Mouse (Mus musculus) intestine, embryonic 14.5 days (tissue): ENCODE results near the gene Matn1. TPM values are rescaled to one million over a fixed set of nuclear protein-coding genes. Genes with fewer than 3 reads are reported as not detected.

Source experiments
- ATAC-seq: fragments of 200-750 bp; cut with Nextera tagmentation; replicated peaks from 2 replicates; pipeline ENCODE4 v1.8.0; 2017; ENCODE audit warnings: low read depth, moderate number of reproducible peaks, moderate TSS enrichment, moderate library complexity; ENCODE audit not compliant: low FRiP score, low TSS enrichment
- DNase-seq: peaks from one replicate; pipeline ENCODE4 v3.0.0-alpha.2; 2018; ENCODE audit warnings: low spot score
- H3K27ac ChIP-seq: fragments of 300-500 bp; sonication (generic); 2 replicates; pipeline ENCODE4 v1.5.1; 2014; ENCODE audit warnings: low read depth, mild to moderate bottlenecking, control low read depth
- H3K27me3 ChIP-seq: fragments of 300-500 bp; sonication (generic); replicated peaks from 2 replicates; pipeline ENCODE4 v1.6.1; 2014; ENCODE audit warnings: low read length, control low read depth; ENCODE audit not compliant: control insufficient read depth, insufficient read depth
- H3K36me3 ChIP-seq: fragments of 300-500 bp; sonication (generic); 2 replicates; pipeline ENCODE4 v1.6.1; 2014; ENCODE audit warnings: low read length, control low read depth; ENCODE audit not compliant: control insufficient read depth, insufficient read depth
- H3K4me1 ChIP-seq: fragments of 300-500 bp; sonication (generic); replicated peaks from 2 replicates; pipeline ENCODE4 v1.6.1; 2014; ENCODE audit warnings: low read length, control low read depth, mixed read lengths; ENCODE audit not compliant: control insufficient read depth, insufficient read depth
- H3K4me2 ChIP-seq: fragments of 300-500 bp; sonication (generic); 2 replicates; pipeline ENCODE4 v1.6.1; 2014; ENCODE audit warnings: low read length
- H3K4me3 ChIP-seq: fragments of 300-500 bp; sonication (generic); 2 replicates; pipeline ENCODE4 v1.5.1; 2014; ENCODE audit warnings: low read depth, low read length, control low read depth, mixed read lengths
- H3K9ac ChIP-seq: fragments of 300-500 bp; sonication (generic); 2 replicates; pipeline ENCODE4 v1.6.1; 2014; ENCODE audit warnings: mild to moderate bottlenecking, low read length
- H3K9me3 ChIP-seq: fragments of 300-500 bp; sonication (generic); 2 replicates; pipeline ENCODE4 v1.6.1; 2016; ENCODE audit warnings: low read length, control low read depth; ENCODE audit not compliant: control insufficient read depth
- WGBS: fragments of 180-500 bp; shearing (Covaris S2); extraction: QIAGEN DNeasy Blood & Tissue Kit; methylation state at CpG from one replicate; pipeline ENCODE4 v1.1.7; 2014; 5-methylcytosine and 5-hydroxymethylcytosine counted together
- polyA plus RNA-seq: library from polyadenylated mRNA; unstranded; fragments of >200 nt; fragmentation: Nextera tagmentation; extraction: Ambion mirVana; gene quantifications from 2 replicates; pipeline ENCODE4 v1.2.1, GENCODE M21; 2014

Gene Matn1
- polyA plus RNA-seq, 1 experiment from 2014 or later: not detected

DNA sequence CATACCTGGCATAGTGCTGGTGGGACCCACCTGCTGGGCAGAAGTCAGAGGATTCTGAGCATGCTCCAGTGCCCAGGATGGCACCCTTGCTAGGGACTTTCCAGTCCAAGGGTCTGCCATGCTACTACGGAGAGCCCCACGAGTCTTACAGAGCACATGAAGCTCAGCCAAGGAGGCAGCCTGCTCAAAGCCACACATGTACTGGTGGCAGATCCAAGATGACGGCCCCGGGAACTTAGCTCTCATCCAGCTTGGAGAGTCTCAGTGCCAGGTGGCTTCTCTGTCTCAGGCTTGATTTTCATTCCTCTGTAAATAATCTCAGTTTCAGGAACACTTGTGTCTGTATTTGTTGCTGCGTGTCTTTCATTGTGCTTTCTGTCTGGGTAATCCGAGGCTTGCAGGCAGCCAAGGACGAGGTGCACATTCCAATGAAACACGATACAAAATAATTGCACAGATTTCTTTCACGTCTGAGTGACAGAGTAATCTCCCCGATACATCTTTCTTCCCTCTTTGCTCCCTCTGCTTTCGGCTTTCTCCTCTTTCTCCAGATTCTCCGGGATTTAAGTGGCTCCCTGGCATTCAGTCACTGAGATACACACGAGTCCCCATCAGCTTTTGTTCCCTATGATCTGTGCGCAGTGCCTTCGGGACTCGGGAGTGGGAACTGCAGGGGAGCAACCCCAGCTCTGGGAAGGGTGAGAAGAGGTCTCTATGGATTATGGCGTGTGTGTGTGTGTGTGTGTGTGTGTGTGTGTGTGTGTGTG is 40.4 kb downstream of the Matn1 start:
- Histone ChIP-seq H3K27me3 (no peaks in the 10 kb centered on the region), H3K4me3 (no peak overlapping the region), H3K9me3 (no peaks in the 10 kb centered on the region), H3K4me1 (no peaks in the 10 kb centered on the region), H3K4me2 (no peak overlapping the region), H3K36me3 (no peaks in the 10 kb centered on the region), H3K27ac (no peak overlapping the region), H3K9ac (no peak overlapping the region)
- 69% methylated on average over 17 of the region's 17 CpGs for WGBS
- no peak for ATAC-seq
- no peak for DNase-seq

DNA sequence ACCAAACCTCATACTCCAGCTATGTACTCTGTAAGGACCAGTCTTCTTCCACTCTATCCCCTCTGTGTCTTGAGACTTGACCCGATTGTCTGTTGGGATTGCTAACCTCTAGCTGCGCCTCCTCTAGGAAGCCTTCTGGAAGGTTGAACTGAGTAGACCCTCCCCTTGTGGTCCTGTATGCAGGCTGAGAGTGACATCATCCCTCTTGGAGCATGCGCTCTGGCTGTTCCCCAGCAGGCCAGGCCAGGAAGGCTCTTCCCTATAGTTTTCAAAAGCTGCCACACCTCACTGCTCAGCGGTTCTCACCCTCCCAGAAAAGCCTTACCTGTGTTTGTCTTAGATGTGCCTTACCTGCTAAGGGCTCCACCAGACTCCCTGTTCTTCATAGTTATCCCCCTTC is 42.9 kb downstream of the Matn1 start:
- H3K4me2 ChIP-seq: no peak overlapping the region
- H3K9ac ChIP-seq: no peak overlapping the region
- no peak overlapping the region for H3K4me3 ChIP-seq
- 74% methylated on average over 4 of the region's 4 CpGs for WGBS
- ATAC-seq (no peak), DNase-seq (no peak)
- H3K4me1 ChIP-seq: no peaks in the 10 kb centered on the region
- H3K27me3 ChIP-seq: no peaks in the 10 kb centered on the region
- no peaks in the 10 kb centered on the region for H3K36me3 ChIP-seq
- H3K27ac ChIP-seq: no peak overlapping the region
- H3K9me3 ChIP-seq: no peaks in the 10 kb centered on the region

DNA sequence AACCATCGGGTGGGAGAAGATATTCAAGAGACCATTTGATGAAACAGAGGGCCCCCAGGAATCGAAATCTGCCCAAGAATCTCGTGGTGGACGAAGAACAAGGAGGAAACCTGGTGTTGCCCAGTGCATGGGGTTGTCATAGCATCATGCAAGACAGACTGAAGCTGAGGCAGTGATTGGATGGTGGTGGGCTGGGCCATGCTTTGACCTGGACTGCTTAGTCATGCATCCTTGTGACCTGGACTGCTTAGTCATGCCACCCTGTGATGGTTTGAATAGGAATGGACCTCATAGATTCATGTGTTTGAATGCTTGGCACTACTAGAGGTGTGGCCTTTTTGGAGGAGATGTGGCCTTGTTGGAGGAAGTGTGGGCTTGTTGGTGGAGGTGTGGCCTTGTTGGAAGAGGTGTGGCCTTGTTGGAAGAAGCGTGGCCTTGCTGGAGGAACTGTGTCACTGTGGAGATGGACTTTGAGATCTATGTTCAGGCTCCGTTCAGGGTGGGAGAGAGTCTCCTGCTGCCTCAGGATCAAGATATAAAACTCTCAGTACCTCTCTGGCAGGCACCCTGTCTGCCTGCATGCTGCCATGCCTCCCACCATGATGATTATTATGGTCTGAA is 44.1 kb downstream of the Matn1 start:
- Histone ChIP-seq H3K4me2 (no peak overlapping the region), H3K4me1 (no peaks in the 10 kb centered on the region), H3K36me3 (no peaks in the 10 kb centered on the region), H3K27ac (no peak overlapping the region), H3K27me3 (no peaks in the 10 kb centered on the region), H3K4me3 (no peak overlapping the region), H3K9ac (no peak overlapping the region), H3K9me3 (no peaks in the 10 kb centered on the region)
- DNase-seq (no peak), ATAC-seq (no peak)
- 73% methylated on average over 6 of the region's 6 CpGs for WGBS

DNA sequence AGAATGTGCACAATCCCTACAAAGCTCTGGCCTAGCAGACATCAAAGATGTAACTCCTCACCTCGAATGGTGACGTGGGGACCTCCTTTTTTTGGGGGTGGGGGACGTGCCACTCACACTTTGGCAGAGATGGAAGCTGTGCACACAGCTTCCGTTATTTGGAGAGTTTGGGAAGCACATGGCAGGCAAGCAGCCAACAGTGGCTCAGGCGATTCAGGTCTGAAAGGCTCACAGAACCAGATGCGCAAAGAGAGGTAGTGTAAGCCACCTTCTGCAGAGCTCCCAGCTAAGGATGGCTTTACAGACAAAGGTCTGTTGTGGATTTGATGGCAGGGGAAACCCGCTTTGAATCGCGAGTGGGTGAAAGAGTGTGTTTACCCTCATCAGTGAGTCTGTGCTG is 45.0 kb downstream of the Matn1 start:
- H3K27ac ChIP-seq: no peak overlapping the region
- WGBS: 78% methylated on average over 9 of the region's 9 CpGs
- H3K9me3 ChIP-seq: no peaks in the 10 kb centered on the region
- H3K4me3 ChIP-seq: no peak overlapping the region
- ATAC-seq (no peak), DNase-seq (no peak)
- no peak overlapping the region for H3K4me2 ChIP-seq
- no peaks in the 10 kb centered on the region for H3K36me3 ChIP-seq
- no peaks in the 10 kb centered on the region for H3K27me3 ChIP-seq
- no peak overlapping the region for H3K9ac ChIP-seq
- no peaks in the 10 kb centered on the region for H3K4me1 ChIP-seq

DNA sequence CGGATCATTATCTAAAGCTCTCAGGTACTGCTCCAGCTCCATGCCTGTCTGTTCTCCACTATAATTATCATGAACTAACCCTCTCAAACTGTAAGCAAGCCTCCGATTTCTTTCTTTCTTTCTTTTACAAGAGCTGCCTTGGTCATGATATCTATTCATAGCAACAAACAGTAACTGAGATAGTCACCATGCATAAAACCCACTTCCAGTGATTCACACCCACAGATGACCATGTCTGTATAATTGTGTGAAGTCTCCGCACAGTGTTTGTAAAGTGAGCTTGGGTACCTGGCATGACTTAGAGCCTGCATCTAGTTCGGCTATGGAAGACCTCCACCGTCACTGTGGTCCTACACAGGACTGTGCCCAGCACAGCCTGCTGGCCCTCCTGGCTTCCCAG is 46.8 kb downstream of the Matn1 start:
- no peak for ATAC-seq
- H3K27me3 ChIP-seq: no peaks in the 10 kb centered on the region
- 93% methylated on average over 5 of the region's 5 CpGs for WGBS
- H3K27ac ChIP-seq: no peak overlapping the region
- no peaks in the 10 kb centered on the region for H3K4me1 ChIP-seq
- H3K36me3 ChIP-seq: no peaks in the 10 kb centered on the region
- H3K4me3 ChIP-seq: no peak overlapping the region
- DNase-seq: no peak
- H3K9ac ChIP-seq: no peak overlapping the region
- no peaks in the 10 kb centered on the region for H3K9me3 ChIP-seq
- H3K4me2 ChIP-seq: no peak overlapping the region

DNA sequence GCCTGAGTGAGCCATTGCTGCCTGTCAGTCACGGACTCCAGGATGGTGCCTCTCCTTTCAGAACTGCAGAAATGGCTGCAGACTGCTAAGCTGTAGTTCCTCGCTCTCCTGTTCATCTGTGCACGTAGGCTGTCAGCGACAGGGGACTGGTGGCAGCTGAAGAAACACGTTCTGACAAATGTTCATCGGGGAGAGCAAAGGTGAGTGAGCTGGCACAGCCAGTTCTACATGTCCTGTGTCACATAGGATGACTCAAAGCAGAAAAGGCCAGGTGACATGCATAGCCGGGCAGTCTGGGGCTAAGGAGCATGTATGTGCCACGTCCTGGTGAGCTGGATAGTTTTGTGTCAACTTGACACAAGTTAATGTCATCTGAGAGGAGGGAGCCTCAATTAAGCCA is 50.4 kb downstream of the Matn1 start:
- ATAC-seq (no peak), DNase-seq (no peak)
- H3K4me3 ChIP-seq: no peak overlapping the region
- H3K36me3 ChIP-seq: no peaks in the 10 kb centered on the region
- H3K27me3 ChIP-seq: no peaks in the 10 kb centered on the region
- no peaks in the 10 kb centered on the region for H3K9me3 ChIP-seq
- H3K4me2 ChIP-seq: no peak overlapping the region
- H3K27ac ChIP-seq: no peak overlapping the region
- H3K4me1 ChIP-seq: no peaks in the 10 kb centered on the region
- no peak overlapping the region for H3K9ac ChIP-seq
- WGBS: 83% methylated on average over 8 of the region's 8 CpGs

DNA sequence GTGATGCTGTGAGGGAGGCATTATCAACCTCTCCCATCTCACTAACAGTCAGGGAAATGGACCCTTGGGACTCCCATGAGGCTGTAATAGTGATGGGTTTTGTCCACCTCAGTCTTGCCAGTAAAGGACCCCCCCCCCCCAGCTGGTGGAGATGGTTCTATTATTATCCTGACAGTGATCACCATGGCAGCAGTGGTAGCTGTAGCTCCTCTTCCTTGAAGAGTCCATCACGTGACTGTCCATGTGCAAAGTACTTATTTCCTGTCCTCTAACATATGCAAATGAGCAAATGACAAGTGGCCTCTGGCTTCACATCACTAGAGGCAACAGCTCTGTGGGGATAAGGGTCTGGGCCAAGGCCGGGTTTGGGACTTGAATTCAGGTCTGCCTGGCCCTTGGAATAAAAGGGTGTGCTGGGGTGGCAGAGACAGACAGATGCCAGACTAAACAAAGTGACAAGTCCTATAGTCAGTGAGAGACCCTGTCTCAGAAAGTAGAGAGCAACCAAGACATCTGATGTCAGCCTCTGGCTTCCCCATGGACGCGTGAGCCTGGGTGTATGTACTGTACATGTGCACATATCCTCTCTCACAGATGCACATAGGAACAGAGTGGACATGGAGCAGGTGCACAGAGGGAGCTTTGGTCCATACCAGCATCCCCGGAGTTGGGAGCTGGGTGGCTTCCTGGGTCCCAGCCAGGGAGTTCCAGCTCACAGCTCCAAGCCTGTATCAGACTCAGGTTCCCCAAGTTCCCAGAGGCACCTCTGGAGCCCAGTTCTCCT is 55.8 kb downstream of the Matn1 start:
- 72% methylated on average over 5 of the region's 5 CpGs for WGBS
- no peak for DNase-seq
- no peaks in the 10 kb centered on the region for H3K4me1 ChIP-seq
- H3K9me3 ChIP-seq: no peaks in the 10 kb centered on the region
- no peak overlapping the region for H3K27ac ChIP-seq
- H3K9ac ChIP-seq: no peak overlapping the region
- H3K4me3 ChIP-seq: no peak overlapping the region
- no peak for ATAC-seq
- no peak overlapping the region for H3K4me2 ChIP-seq
- no peaks in the 10 kb centered on the region for H3K36me3 ChIP-seq
- H3K27me3 ChIP-seq: no peaks in the 10 kb centered on the region

DNA sequence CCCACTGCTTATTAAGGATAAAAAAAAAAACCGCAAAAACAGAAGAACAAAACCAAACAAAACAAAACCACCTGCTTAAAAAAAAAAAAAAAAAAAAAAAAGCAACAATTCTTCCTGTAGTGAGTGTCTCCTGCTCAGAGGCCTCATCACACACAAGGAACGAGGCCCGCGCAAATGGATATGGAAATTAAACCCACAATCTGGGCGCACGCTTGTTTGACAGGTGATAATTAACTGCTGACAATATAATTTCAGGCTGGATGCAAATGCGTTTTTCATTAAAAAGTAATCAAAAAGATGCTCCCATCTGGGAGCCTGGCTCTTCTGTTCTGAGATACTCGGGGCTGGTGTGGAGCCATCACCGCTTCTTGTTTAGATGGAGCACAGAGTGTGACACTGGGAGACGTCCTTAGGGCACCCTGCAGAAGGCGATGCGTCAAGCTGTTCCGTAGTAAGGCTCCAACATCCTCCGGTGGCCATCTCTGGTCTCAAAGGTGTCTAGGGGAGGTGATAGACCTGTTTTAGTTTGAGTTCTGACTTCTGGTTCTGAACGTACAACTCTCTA is 56.5 kb downstream of the Matn1 start:
- ATAC-seq (no peak), DNase-seq (no peak)
- WGBS: 91% methylated on average over 15 of the region's 15 CpGs
- Histone ChIP-seq H3K4me2 (no peak overlapping the region), H3K36me3 (no peaks in the 10 kb centered on the region), H3K27me3 (no peaks in the 10 kb centered on the region), H3K27ac (no peak overlapping the region), H3K4me3 (no peak overlapping the region), H3K4me1 (no peaks in the 10 kb centered on the region), H3K9ac (no peak overlapping the region), H3K9me3 (no peaks in the 10 kb centered on the region)
